Mouse (Mus musculus) heart, adult 2 months (tissue): ENCODE measurements around the gene Ccdc141.

Experiments used
- CTCF ChIP-seq: fragments of 200-600 bp; IDR thresholded peaks from 2 replicates; pipeline ENCODE4 v1.8.1; 2022; ENCODE audit warnings: antibody characterized with exemption, mild to moderate bottlenecking, moderate library complexity
- POLR2A ChIP-seq: fragments of 200-500 bp; IDR thresholded peaks from 2 replicates; pipeline ENCODE4 v1.6.1; 2011; ENCODE audit warnings: mild to moderate bottlenecking, low read depth, low read length, control low read depth; ENCODE audit not compliant: insufficient read depth

- TF ChIP-seq CTCF = no peak
- no peak for TF ChIP-seq POLR2A
Observed at GRCm38 (mm10) chr2:77146291-77146690, 24.1 kb downstream of the Ccdc141 start.
